Mouse (Mus musculus) cortical plate, adult 2 months (tissue): ENCODE measurements around the gene Omt2a.
"Not testable (repeated sequence)": the region's sequence is repeated elsewhere in the genome, so short reads cannot be mapped to it uniquely, and the experiment has no call there.

ENCODE experiments used
- CTCF ChIP-seq: fragments of 200-500 bp; IDR thresholded peaks from 2 replicates; pipeline ENCODE4 v1.5.1; 2011; ENCODE audit warnings: mild to moderate bottlenecking, control low read depth, low read length; ENCODE audit not compliant: insufficient read depth; ENCODE audit errors: extremely low read depth
- POLR2A ChIP-seq: fragments of 200-500 bp; IDR thresholded peaks from 2 replicates; pipeline ENCODE4 v1.6.1; 2011; ENCODE audit warnings: mild to moderate bottlenecking, low read length, control low read depth; ENCODE audit not compliant: insufficient read depth; ENCODE audit errors: extremely low read depth

- TF ChIP-seq CTCF, POLR2A: not testable (repeated sequence)
These were observed 22.1 kb downstream of the Omt2a start for GRCm38 (mm10) chr9:78292462-78292861.
